Mouse (Mus musculus) right cerebral cortex, adult 2 months (tissue): ENCODE data around the gene Postn.

Experiments
- DNase-seq, 2 experiments: peaks; one replicate each; pipeline ENCODE4 v3.0.0; 2021 to 2022; ENCODE audit warnings: low spot score in 2 of 2

Postn gene

GRCm38 (mm10) chr3:54360897-54361296, at the start of gene Postn:
Gene Postn, plus strand, starts transcription at chr3:54361109.
- no peak for DNase-seq

- DNase-seq: peak in 1 of 2 experiments; percentile 9
These were observed 46.9 kb upstream of the Postn start for GRCm38 (mm10) chr3:54314055-54314454.

- peak; percentile 81 to 86 for DNase-seq
These were observed 7.8 kb upstream of the Postn start for GRCm38 (mm10) chr3:54352891-54353652.

GRCm38 (mm10) chr3:54357561-54357960, 3.3 kb upstream of the Postn start:
- DNase-seq: no peak

- DNase-seq: no peak
These were observed 2.3 kb upstream of the Postn start for GRCm38 (mm10) chr3:54358463-54359189.

GRCm38 (mm10) chr3:54361656-54362055, 747 bp downstream of the Postn start:
- DNase-seq: no peak

GRCm38 (mm10) chr3:54371015-54371414, 10.1 kb downstream of the Postn start:
- DNase-seq: no peak

GRCm38 (mm10) chr3:54372625-54373024, 11.7 kb downstream of the Postn start:
- no peak for DNase-seq

- no peak for DNase-seq
These were observed 15.1 kb downstream of the Postn start for GRCm38 (mm10) chr3:54376014-54376413.

- no peak for DNase-seq
These were observed 16.7 kb downstream of the Postn start for GRCm38 (mm10) chr3:54377647-54378046.

GRCm38 (mm10) chr3:54378135-54378534, 17.2 kb downstream of the Postn start:
- no peak for DNase-seq

- no peak for DNase-seq
These were observed 19.1 kb downstream of the Postn start for GRCm38 (mm10) chr3:54379981-54380380.

- no peak for DNase-seq
These were observed 38.4 kb downstream of the Postn start for GRCm38 (mm10) chr3:54399321-54399720.

- DNase-seq: no peak
These were observed 39.0 kb downstream of the Postn start for GRCm38 (mm10) chr3:54399911-54400310.

- no peak for DNase-seq
These were observed 39.7 kb downstream of the Postn start for GRCm38 (mm10) chr3:54400617-54401016.

- DNase-seq: no peak
These were observed 40.8 kb downstream of the Postn start for GRCm38 (mm10) chr3:54401706-54402105.

- DNase-seq: no peak
These were observed 42.9 kb downstream of the Postn start for GRCm38 (mm10) chr3:54403791-54404190.

GRCm38 (mm10) chr3:54406567-54406966, 45.7 kb downstream of the Postn start:
- no peak for DNase-seq

- DNase-seq: no peak
These were observed 50.1 kb downstream of the Postn start for GRCm38 (mm10) chr3:54411052-54411451.

GRCm38 (mm10) chr3:54412885-54413583, 52.1 kb downstream of the Postn start:
- DNase-seq: no peak

- no peak for DNase-seq
These were observed 52.6 kb downstream of the Postn start for GRCm38 (mm10) chr3:54413584-54413897.

- DNase-seq: no peak
These were observed 53.5 kb downstream of the Postn start for GRCm38 (mm10) chr3:54414386-54414785.
